Mouse (Mus musculus) thymus, postnatal 36 days (tissue): ENCODE results near the gene Abtb1.

ENCODE experiments used
- DNase-seq, 2 experiments: peaks; one replicate each; pipeline ENCODE4 v3.0.0; 2022; ENCODE audit warnings: mixed read lengths in 2 of 2

Abtb1 gene

DNA sequence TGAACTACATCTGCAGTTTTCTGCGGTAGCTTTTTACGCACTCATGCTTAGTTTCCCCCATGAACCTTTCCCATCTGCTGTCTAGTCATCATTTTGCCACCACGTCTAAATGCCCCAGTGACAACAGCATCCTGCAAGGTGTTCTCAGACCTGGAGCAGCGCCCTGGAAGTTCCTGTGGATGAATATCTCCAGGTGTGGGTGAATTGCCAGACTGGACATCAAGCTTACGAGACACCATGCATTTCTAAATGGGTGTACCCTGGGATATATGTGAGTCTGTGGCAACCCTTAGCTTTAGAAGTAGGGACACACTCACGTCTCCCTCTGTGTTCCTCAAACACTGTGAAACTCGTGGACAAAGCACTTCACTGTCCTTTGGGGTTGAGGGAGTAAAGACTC lies 41.6 kb downstream of the Abtb1 start:
- no peak for DNase-seq

DNA sequence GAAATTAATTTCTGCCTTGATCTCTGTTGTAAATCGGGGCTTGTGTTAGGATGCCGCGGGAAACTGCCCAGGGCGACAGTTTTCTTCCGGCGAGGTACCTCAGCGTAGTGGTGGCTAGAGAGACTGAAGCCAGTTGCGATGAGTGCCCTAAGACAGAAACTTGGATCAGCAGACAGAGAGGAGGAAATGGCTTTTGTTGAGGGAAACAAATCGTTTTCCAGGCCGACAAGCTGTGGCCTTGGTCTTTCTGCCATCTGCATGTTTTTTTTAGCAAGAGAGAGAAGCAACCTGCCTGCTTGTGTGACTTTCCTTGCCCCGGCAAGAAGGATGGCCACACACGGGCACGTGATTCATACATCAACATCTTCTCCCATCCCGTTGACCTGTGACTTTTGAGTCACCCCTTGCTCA lies 47.2 kb downstream of the Abtb1 start:
- no peak for DNase-seq

GRCm38 (mm10) chr6:88793872-88794271 lies 47.9 kb downstream of the Abtb1 start:
- DNase-seq: no peak

- DNase-seq: no peak
These were observed 48.5 kb downstream of the Abtb1 start for GRCm38 (mm10) chr6:88793243-88793642.

- DNase-seq: no peak
These were observed 49.6 kb downstream of the Abtb1 start for GRCm38 (mm10) chr6:88792147-88792691.

GRCm38 (mm10) chr6:88791299-88791698 lies 50.5 kb downstream of the Abtb1 start:
- no peak for DNase-seq

DNA sequence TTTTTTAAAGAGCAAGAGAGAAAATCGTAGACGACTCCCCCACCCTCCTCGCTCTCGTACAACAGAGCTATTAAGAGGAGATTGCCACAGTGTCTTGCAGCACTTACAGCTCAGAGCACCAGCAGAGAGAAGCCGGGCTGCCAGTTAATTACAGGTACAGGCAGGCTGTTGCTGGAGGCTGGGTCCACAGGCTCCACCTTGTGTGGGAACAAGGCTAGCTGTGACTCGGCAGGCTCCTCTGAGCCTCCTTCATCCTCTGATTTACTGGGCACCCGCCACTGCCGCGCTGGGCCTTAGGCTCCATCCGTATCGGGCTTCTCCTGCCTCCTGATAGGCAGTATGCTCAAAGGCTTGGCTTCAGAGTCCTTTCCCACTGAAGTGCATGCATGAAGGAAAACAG lies 53.6 kb downstream of the Abtb1 start:
- DNase-seq: no peak

GRCm38 (mm10) chr6:88787496-88787895 lies 54.3 kb downstream of the Abtb1 start:
- DNase-seq: no peak

GRCm38 (mm10) chr6:88786732-88787445 lies 54.9 kb downstream of the Abtb1 start:
- DNase-seq: no peak
